Mouse (Mus musculus) stomach, embryonic 16.5 days (tissue): ENCODE measurements around the gene Gng8. TPM values are rescaled to one million over a fixed set of nuclear protein-coding genes. Genes with fewer than 3 reads are reported as not detected.
A peak's percentile ranks its signal among the peaks of the same experiment; 100 is the strongest.

Experiments
- ATAC-seq: fragments of 200-750 bp; cut with Nextera tagmentation; 2 replicates; pipeline ENCODE4 v1.8.0; 2017; ENCODE audit warnings: moderate number of reproducible peaks, moderate TSS enrichment; ENCODE audit not compliant: insufficient read depth, low FRiP score
- H3K27ac ChIP-seq: fragments of 300-500 bp; sonication (generic); 2 replicates; pipeline ENCODE4 v1.5.1; 2014; ENCODE audit warnings: low read length
- H3K27me3 ChIP-seq: fragments of 300-500 bp; sonication (generic); 2 replicates; pipeline ENCODE4 v1.6.1; 2014; ENCODE audit warnings: low read length, control low read depth, mixed read lengths; ENCODE audit not compliant: control insufficient read depth, insufficient read depth
- H3K36me3 ChIP-seq: fragments of 300-500 bp; sonication (generic); 2 replicates; pipeline ENCODE4 v1.6.1; 2014; ENCODE audit warnings: low read length; ENCODE audit not compliant: control insufficient read depth, insufficient read depth
- H3K4me1 ChIP-seq: fragments of 300-500 bp; sonication (generic); 2 replicates; pipeline ENCODE4 v1.6.1; 2014; ENCODE audit warnings: low read length, control low read depth, mixed read lengths; ENCODE audit not compliant: control insufficient read depth, insufficient read depth
- H3K4me2 ChIP-seq: fragments of 300-500 bp; sonication (generic); 2 replicates; pipeline ENCODE4 v1.6.1; 2014; ENCODE audit warnings: low read depth, low read length, mixed read lengths
- H3K4me3 ChIP-seq: fragments of 300-500 bp; sonication (generic); replicated peaks from 2 replicates; pipeline ENCODE4 v1.5.1; 2014; ENCODE audit warnings: mild to moderate bottlenecking, low read length
- H3K9ac ChIP-seq: fragments of 300-500 bp; sonication (generic); 2 replicates; pipeline ENCODE4 v1.6.1; 2014; ENCODE audit warnings: low read length
- H3K9me3 ChIP-seq: fragments of 300-500 bp; sonication (generic); replicated peaks from 2 replicates; pipeline ENCODE4 v1.6.1; 2016; ENCODE audit warnings: low read length, control low read depth; ENCODE audit not compliant: control insufficient read depth
- WGBS: fragments of 180-500 bp; shearing (Covaris S2); extraction: QIAGEN DNeasy Blood & Tissue Kit; methylation state at CpG from one replicate; pipeline ENCODE4 v1.1.7; 2014; 5-methylcytosine and 5-hydroxymethylcytosine counted together
- polyA plus RNA-seq: library from polyadenylated mRNA; unstranded; fragments of >200 nt; fragmentation: Nextera tagmentation; extraction: Ambion mirVana; gene quantifications from 2 replicates; pipeline ENCODE4 v1.2.1, GENCODE M21; 2015

Gene Gng8
- polyA plus RNA-seq, 1 experiment from 2014 or later = 9.7 TPM

- H3K9ac ChIP-seq = peak overlapping the region; percentile 41; the same call in 1 of the 2 replicates
These were observed 11.0 kb upstream of the Gng8 start for GRCm38 (mm10) chr7:16880615-16881014.

DNA sequence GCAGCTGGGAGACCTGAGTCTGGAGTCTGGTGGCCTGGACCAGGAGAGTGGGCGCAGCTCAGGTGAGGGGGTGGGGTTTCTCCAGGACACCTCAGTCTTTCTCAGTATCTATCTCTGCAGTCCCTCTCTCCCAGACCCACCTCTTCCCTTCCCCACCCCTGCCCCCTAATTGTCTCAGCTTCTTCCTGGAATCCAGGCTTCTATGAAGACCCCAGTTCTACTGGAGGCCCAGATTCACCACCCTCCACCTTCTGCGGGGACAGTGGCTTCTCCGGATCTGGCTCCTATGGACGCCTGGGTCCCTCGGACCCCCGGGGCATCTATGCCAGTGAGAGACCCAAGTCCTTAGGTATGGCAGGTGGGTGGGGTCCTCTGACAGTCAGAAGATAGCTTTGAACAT is 8.4 kb upstream of the Gng8 start:
- Histone ChIP-seq H3K36me3 (peaks cover 23% of the 10 kb centered on the region), H3K27ac (no peak overlapping the region), H3K4me3 (no peak overlapping the region)

More at GRCm38 (mm10) chr7:16880615-16881014, 11.0 kb upstream of the Gng8 start:
- Histone ChIP-seq H3K27me3 (peaks cover 4% of the 10 kb centered on the region), H3K36me3 (peaks cover 14% of the 10 kb centered on the region), H3K9me3 (peaks cover 7% of the 10 kb centered on the region), H3K4me3 (no peak overlapping the region), H3K4me2 (peak overlapping the region; percentile 4; the same call in 1 of the 2 replicates), H3K4me1 (peaks cover 22% of the 10 kb centered on the region), H3K27ac (peak overlapping the region; percentile 69)
- ATAC-seq = no peak
- 30% methylated on average over 5 of the region's 5 CpGs for WGBS

DNA sequence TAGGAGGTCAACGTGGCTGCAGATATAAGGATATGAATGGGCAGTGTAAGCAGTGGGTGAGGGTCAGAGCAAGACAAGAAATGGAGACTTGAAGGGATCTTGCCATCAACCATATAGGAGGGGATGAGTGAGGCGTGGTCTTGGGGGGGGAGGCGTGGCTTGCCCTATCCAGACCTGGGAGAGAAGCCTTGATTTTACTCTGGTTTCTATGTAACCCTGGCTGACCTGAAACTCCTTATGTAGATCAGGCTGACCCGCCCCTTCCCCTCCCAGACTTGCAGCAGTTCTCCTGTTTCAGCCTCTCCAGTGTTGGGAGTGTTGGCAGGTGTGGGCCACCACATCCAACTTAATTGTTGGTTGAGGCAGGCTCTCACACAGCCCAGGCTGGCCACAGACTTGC is 7.3 kb upstream of the Gng8 start:
- H3K4me3 ChIP-seq = no peak overlapping the region
- ATAC-seq = no peak
- H3K36me3 ChIP-seq = peaks cover 23% of the 10 kb centered on the region
- no peak overlapping the region for H3K27ac ChIP-seq
- 76% methylated on average over 4 of the region's 4 CpGs for WGBS
- H3K4me1 ChIP-seq = peaks cover 14% of the 10 kb centered on the region
- H3K27me3 ChIP-seq = peaks cover 9% of the 10 kb centered on the region
- no peak overlapping the region for H3K9ac ChIP-seq
- H3K9me3 ChIP-seq = peaks cover 14% of the 10 kb centered on the region
- no peak overlapping the region for H3K4me2 ChIP-seq

More for the DNA sequence above, 8.4 kb upstream of the Gng8 start:
- Histone ChIP-seq H3K9me3 (peaks cover 14% of the 10 kb centered on the region), H3K4me2 (no peak overlapping the region), H3K9ac (no peak overlapping the region), H3K4me1 (peaks cover 15% of the 10 kb centered on the region), H3K27me3 (peaks cover 9% of the 10 kb centered on the region)
- 93% methylated on average over 6 of the region's 6 CpGs for WGBS
- no peak for ATAC-seq

GRCm38 (mm10) chr7:16885271-16885776 is 6.3 kb upstream of the Gng8 start:
- peaks cover 14% of the 10 kb centered on the region for H3K9me3 ChIP-seq
- H3K4me1 ChIP-seq = peaks cover 10% of the 10 kb centered on the region
- H3K27me3 ChIP-seq = peaks cover 9% of the 10 kb centered on the region
- H3K27ac ChIP-seq = no peak overlapping the region
- WGBS = 23% methylated on average over 76 of the region's 95 CpGs
- H3K4me3 ChIP-seq = peak overlapping the region; percentile 33
- H3K9ac ChIP-seq = no peak overlapping the region
- peak overlapping the region; percentile 39 for H3K4me2 ChIP-seq
- ATAC-seq = 0 out of 2 replicates have a peak, but pooled peaks have one; percentile 12
- H3K36me3 ChIP-seq = peaks cover 23% of the 10 kb centered on the region

DNA sequence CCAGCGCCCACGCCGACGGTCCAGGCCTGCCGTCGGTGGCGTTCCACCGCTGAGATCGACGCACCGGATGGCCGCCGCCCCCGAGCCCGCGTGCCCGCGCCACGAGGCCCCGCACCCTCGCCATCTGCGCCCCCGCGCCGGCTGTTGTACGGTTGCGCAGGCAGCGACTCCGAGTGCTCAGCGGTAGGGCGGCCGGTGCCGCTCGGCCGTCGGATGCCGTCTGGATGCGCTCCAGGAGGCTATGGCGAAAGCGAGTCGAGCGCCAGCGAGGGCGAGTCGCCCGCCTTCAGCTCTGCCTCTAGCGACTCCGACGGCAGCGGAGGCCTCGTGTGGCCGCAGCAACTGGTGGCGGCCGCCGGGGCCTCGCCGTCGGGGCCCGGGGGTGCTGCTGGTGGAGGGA is 5.7 kb upstream of the Gng8 start:
- H3K4me1 ChIP-seq = peaks cover 10% of the 10 kb centered on the region; the same call in 1 of the 2 replicates
- H3K27ac ChIP-seq = no peak overlapping the region
- peaks cover 23% of the 10 kb centered on the region for H3K36me3 ChIP-seq
- ATAC-seq = no peak
- peak overlapping the region; percentile 33; the same call in 1 of the 2 replicates for H3K4me3 ChIP-seq
- peaks cover 14% of the 10 kb centered on the region for H3K9me3 ChIP-seq
- 56% methylated on average over 58 of the region's 59 CpGs for WGBS
- peaks cover 10% of the 10 kb centered on the region for H3K27me3 ChIP-seq
- H3K9ac ChIP-seq = no peak overlapping the region
- no peak overlapping the region for H3K4me2 ChIP-seq

DNA sequence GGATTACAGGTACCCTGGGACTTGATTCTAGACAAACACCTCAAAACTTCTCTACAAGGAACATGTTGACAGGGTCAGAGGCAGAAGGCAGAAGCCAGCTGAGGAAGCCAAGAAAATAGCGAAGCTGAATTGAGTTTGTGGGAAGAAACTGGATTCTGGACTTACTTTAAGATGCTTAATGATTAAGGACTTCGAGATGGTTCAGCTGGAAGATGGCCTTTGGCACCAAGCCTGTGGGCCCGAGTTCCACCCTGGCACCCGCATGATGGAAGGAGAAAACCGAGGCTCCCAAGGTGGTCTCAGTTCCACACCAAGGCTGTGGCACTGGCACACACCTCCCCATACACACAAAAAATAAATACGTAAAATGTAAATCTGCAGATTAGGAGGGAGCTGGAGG is 1.1 kb upstream of the Gng8 start:
- Histone ChIP-seq H3K4me1 (peaks cover 37% of the 10 kb centered on the region), H3K4me3 (peak overlapping the region; percentile 13; the same call in 1 of the 2 replicates), H3K9ac (peak overlapping the region; percentile 37; the same call in 1 of the 2 replicates)

GRCm38 (mm10) chr7:16890944-16891343 is 642 bp upstream of the Gng8 start:
- Histone ChIP-seq H3K9ac (peak overlapping the region; percentile 37; the same call in 1 of the 2 replicates), H3K4me1 (peaks cover 38% of the 10 kb centered on the region), H3K4me3 (peak overlapping the region; percentile 40), H3K27ac (peak overlapping the region; percentile 97), H3K27me3 (peaks cover 11% of the 10 kb centered on the region; the same call in 1 of the 2 replicates), H3K4me2 (peak overlapping the region; percentile 68), H3K9me3 (peaks cover 5% of the 10 kb centered on the region), H3K36me3 (peaks cover 6% of the 10 kb centered on the region)
- WGBS = under 1% methylated on average over 23 of the region's 23 CpGs
- ATAC-seq = peak; percentile 84

More for the DNA sequence above, 1.1 kb upstream of the Gng8 start:
- H3K27ac ChIP-seq = peak overlapping the region; percentile 97
- peaks cover 15% of the 10 kb centered on the region for H3K27me3 ChIP-seq
- peaks cover 10% of the 10 kb centered on the region for H3K36me3 ChIP-seq
- H3K9me3 ChIP-seq = peaks cover 9% of the 10 kb centered on the region
- peak; percentile 0; the same call in 1 of the 2 replicates for ATAC-seq
- H3K4me2 ChIP-seq = peak overlapping the region; percentile 68
- WGBS = 24% methylated on average over 6 of the region's 6 CpGs

DNA sequence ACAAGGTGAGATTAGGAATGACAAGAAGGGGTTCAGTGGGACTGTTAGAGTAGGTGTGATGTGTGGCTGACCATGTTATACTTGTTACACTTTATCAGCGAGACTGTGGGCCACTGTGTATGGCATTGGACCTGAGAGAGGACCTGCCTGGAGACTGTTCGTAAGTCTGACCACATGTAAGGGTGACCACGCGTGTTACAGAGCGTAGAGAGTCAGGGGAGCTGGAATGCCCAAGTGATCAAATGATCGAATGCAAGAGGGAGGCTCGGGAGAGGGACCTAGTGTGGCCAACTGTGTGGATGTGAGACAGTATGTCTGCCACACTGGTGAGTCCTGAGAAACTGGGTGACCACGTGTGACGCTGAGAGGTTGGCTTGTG is 755 bp downstream of the Gng8 start:
- H3K27me3 ChIP-seq = peaks cover 9% of the 10 kb centered on the region; the same call in 1 of the 2 replicates
- WGBS = 43% methylated on average over 9 of the region's 9 CpGs
- H3K9ac ChIP-seq = peak overlapping the region; percentile 59
- H3K4me1 ChIP-seq = peaks cover 38% of the 10 kb centered on the region
- no peaks in the 10 kb centered on the region for H3K36me3 ChIP-seq
- H3K9me3 ChIP-seq = no peaks in the 10 kb centered on the region
- ATAC-seq = no peak
- H3K27ac ChIP-seq = peak overlapping the region; percentile 97
- peak overlapping the region; percentile 40 for H3K4me3 ChIP-seq
- H3K4me2 ChIP-seq = peak overlapping the region; percentile 68

DNA sequence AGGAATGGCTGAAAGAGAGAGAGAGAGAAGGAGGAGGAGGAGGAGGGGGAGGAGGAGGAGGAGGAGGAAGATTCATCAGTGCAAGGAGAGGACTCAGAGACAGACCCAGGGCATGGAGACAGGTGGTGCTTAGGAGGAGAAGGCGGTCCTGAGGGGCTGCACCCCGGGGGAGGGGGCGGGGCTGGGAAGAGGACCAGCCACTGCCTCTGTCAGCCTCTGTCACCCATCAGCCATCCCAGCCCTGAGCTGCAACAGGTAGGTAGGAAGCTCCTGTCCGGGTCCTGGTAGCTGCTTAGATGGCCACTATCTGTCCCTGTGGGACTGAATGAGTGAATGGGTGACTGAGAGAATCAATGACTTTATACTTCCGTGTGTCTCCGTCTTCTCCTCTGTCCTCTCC is 2.0 kb downstream of the Gng8 start:
- Histone ChIP-seq H3K4me1 (peaks cover 38% of the 10 kb centered on the region), H3K36me3 (no peaks in the 10 kb centered on the region), H3K27me3 (peaks cover 9% of the 10 kb centered on the region; the same call in 1 of the 2 replicates), H3K9me3 (no peaks in the 10 kb centered on the region), H3K4me3 (no peak overlapping the region; the same call in 1 of the 2 replicates), H3K27ac (no peak overlapping the region), H3K4me2 (peak overlapping the region; percentile 68; the same call in 1 of the 2 replicates), H3K9ac (no peak overlapping the region)
- 14% methylated on average over 6 of the region's 6 CpGs for WGBS
- no peak for ATAC-seq
